Mouse (Mus musculus) forebrain, embryonic 10.5 days (tissue): ENCODE measurements around the gene Cactin. TPM values are rescaled to one million over a fixed set of nuclear protein-coding genes. Genes with fewer than 3 reads are reported as not detected.

Experiments
- DNase-seq: peaks from one replicate; pipeline ENCODE4 v3.0.0-alpha.2; 2017; ENCODE audit warnings: low spot score; ENCODE audit errors: extremely low spot score
- H3K27ac ChIP-seq: fragments of 300-500 bp; sonication (generic); 2 replicates; pipeline ENCODE4 v1.5.1; 2016; ENCODE audit warnings: mild to moderate bottlenecking
- H3K27me3 ChIP-seq: fragments of 300-500 bp; sonication (generic); 2 replicates; pipeline ENCODE4 v1.6.1; 2016; ENCODE audit warnings: mild to moderate bottlenecking; ENCODE audit not compliant: poor library complexity, severe bottlenecking
- H3K36me3 ChIP-seq: fragments of 300-500 bp; sonication (generic); replicated peaks from 2 replicates; pipeline ENCODE4 v1.6.1; 2016; ENCODE audit warnings: mild to moderate bottlenecking, moderate library complexity
- H3K4me1 ChIP-seq: fragments of 300-500 bp; sonication (generic); 2 replicates; pipeline ENCODE4 v1.6.1; 2016
- H3K4me3 ChIP-seq: fragments of 300-500 bp; sonication (generic); 2 replicates; pipeline ENCODE4 v1.5.1; 2016; ENCODE audit warnings: mild to moderate bottlenecking, moderate library complexity
- H3K9me3 ChIP-seq: fragments of 300-500 bp; sonication (generic); 2 replicates; pipeline ENCODE4 v1.6.1; 2016; ENCODE audit warnings: mild to moderate bottlenecking, moderate library complexity
- WGBS: fragments of 180-500 bp; shearing (Covaris S2); methylation state at CpG from one replicate; pipeline ENCODE4 v1.1.7; 2016; 5-methylcytosine and 5-hydroxymethylcytosine counted together
- microRNA-seq: library from miRNA; unstranded; fragments of <30 nt; microRNA quantifications from one replicate; pipeline ENCODE4, GENCODE M21; 2017
- polyA plus RNA-seq: library from polyadenylated mRNA; unstranded; fragments of >200 nt; fragmentation: Nextera tagmentation; extraction: Ambion mirVana; gene quantifications from 2 replicates; pipeline ENCODE4 v1.2.1, GENCODE M21; 2016

The Cactin gene
- polyA plus RNA-seq, 1 experiment from 2014 or later = 56.0 TPM

- Histone ChIP-seq H3K27ac (peak overlapping the region; percentile 60), H3K4me3 (0 out of 2 replicates have a peak overlapping the region, but pooled peaks have one; percentile 49), H3K4me1 (peaks cover 67% of the 10 kb centered on the region), H3K27me3 (peaks cover 35% of the 10 kb centered on the region), H3K36me3 (peaks cover 70% of the 10 kb centered on the region), H3K9me3 (no peaks in the 10 kb centered on the region)
- 86% methylated on average over 6 of the region's 6 CpGs for WGBS
- no peak for DNase-seq
Observed at GRCm38 (mm10) chr10:81366477-81367206, 45.7 kb downstream of the Cactin start.

GRCm38 (mm10) chr10:81367207-81367495, 46.2 kb downstream of the Cactin start:
- H3K27ac ChIP-seq = no peak overlapping the region
- no peak for DNase-seq
- WGBS = 90% methylated on average over 6 of the region's 6 CpGs
- H3K4me1 ChIP-seq = peaks cover 62% of the 10 kb centered on the region
- no peak overlapping the region for H3K4me3 ChIP-seq
- peaks cover 70% of the 10 kb centered on the region for H3K36me3 ChIP-seq
- peaks cover 30% of the 10 kb centered on the region for H3K27me3 ChIP-seq
- H3K9me3 ChIP-seq = no peaks in the 10 kb centered on the region

- Histone ChIP-seq H3K36me3 (peaks cover 63% of the 10 kb centered on the region), H3K27ac (no peak overlapping the region), H3K9me3 (no peaks in the 10 kb centered on the region), H3K4me3 (no peak overlapping the region), H3K4me1 (peaks cover 39% of the 10 kb centered on the region), H3K27me3 (no peaks in the 10 kb centered on the region)
- DNase-seq = no peak
- WGBS = 96% methylated on average over 10 of the region's 10 CpGs
Observed at GRCm38 (mm10) chr10:81375322-81375721, 54.4 kb downstream of the Cactin start.

Small RNA genes within 50 kb of the gene (microRNA-seq; reads per million reads assigned to microRNA genes)
- 14.1 reads per million, percentile 25 among the genes with 10 or more reads in this experiment for gene Mir3057

Other genes starting within 250 kb of the Cactin start
- gene Creb3l3, start 222.2 kb upstream of the Cactin start, polyA plus RNA-seq = 0.14 and 0.22 TPM in 2 replicates
- 186 and 206 TPM in 2 replicates for gene Map2k2, start 215.2 kb upstream of the Cactin start, polyA plus RNA-seq
- 6.8 and 7.5 TPM in 2 replicates for gene Zbtb7a, start 185.9 kb upstream of the Cactin start, polyA plus RNA-seq
- 56.2 and 58.7 TPM in 2 replicates for gene Pias4, start 153.2 kb upstream of the Cactin start, polyA plus RNA-seq
- gene Eef2, start 144.5 kb upstream of the Cactin start, polyA plus RNA-seq = 596 and 599 TPM in 2 replicates
- 41.6 and 44.9 TPM in 2 replicates for gene Dapk3, start 138.1 kb upstream of the Cactin start, polyA plus RNA-seq
- gene 4930442H23Rik, start 137.3 kb upstream of the Cactin start, polyA plus RNA-seq = not detected in 2 replicates
- not detected in 2 replicates for gene Nmrk2, start 119.1 kb upstream of the Cactin start, polyA plus RNA-seq
- 5.3 and 6.7 TPM in 2 replicates for gene Atcay, start 90.3 kb upstream of the Cactin start, polyA plus RNA-seq
- 2.4 and 2.7 TPM in 2 replicates for gene Zfr2, start 87.9 kb upstream of the Cactin start, polyA plus RNA-seq
- 3.7 and 5.0 TPM in 2 replicates for gene Matk, start 68.2 kb upstream of the Cactin start, polyA plus RNA-seq
- 217 TPM in 2 replicates for gene Mrpl54, start 54.2 kb upstream of the Cactin start, polyA plus RNA-seq
- 51.9 and 52.1 TPM in 2 replicates for gene Apba3, start 54.1 kb upstream of the Cactin start, polyA plus RNA-seq
- gene Tjp3, start 29.5 kb upstream of the Cactin start, polyA plus RNA-seq = 8.8 and 10.1 TPM in 2 replicates
- 60.6 and 62.1 TPM in 2 replicates for gene Pip5k1c, start 28.1 kb upstream of the Cactin start, polyA plus RNA-seq
- gene Tbxa2r, start 7.6 kb downstream of the Cactin start, polyA plus RNA-seq = 2.4 and 3.0 TPM in 2 replicates
- gene Gipc3, start 22.2 kb downstream of the Cactin start, polyA plus RNA-seq = not detected in 2 replicates
- 101 and 108 TPM in 2 replicates for gene Hmg20b, start 29.4 kb downstream of the Cactin start, polyA plus RNA-seq
- 6.7 and 7.5 TPM in 2 replicates for gene Mfsd12, start 36.4 kb downstream of the Cactin start, polyA plus RNA-seq
- 0.35 and 0.52 TPM in 2 replicates for gene 4930404N11Rik, start 44.7 kb downstream of the Cactin start, polyA plus RNA-seq
- 135 and 139 TPM in 2 replicates for gene Fzr1, start 57.4 kb downstream of the Cactin start, polyA plus RNA-seq
- gene Dohh, start 63.3 kb downstream of the Cactin start, polyA plus RNA-seq = 96.8 and 97.9 TPM in 2 replicates
- gene Gm48551, start 63.4 kb downstream of the Cactin start, polyA plus RNA-seq = 2.6 and 3.1 TPM in 2 replicates
- gene Gm48552, start 67.9 kb downstream of the Cactin start, polyA plus RNA-seq = 0.78 and 1.4 TPM in 2 replicates
- gene Smim24, start 71.9 kb downstream of the Cactin start, polyA plus RNA-seq = 1.6 and 1.9 TPM in 2 replicates
- 7.3 and 8.6 TPM in 2 replicates for gene Nfic, start 134.5 kb downstream of the Cactin start, polyA plus RNA-seq
- 3.1 and 5.6 TPM in 2 replicates for gene Celf5, start 161.6 kb downstream of the Cactin start, polyA plus RNA-seq
- gene Ncln, start 175.3 kb downstream of the Cactin start, polyA plus RNA-seq = 88.2 and 90.4 TPM in 2 replicates
- gene S1pr4, start 179.0 kb downstream of the Cactin start, polyA plus RNA-seq = 0.32 and 0.33 TPM in 2 replicates
- 0.84 and 1.1 TPM in 2 replicates for gene Gna15, start 203.1 kb downstream of the Cactin start, polyA plus RNA-seq
- 73.4 and 77.2 TPM in 2 replicates for gene Gna11, start 224.1 kb downstream of the Cactin start, polyA plus RNA-seq
- 276 and 283 TPM in 2 replicates for gene Aes, start 238.4 kb downstream of the Cactin start, polyA plus RNA-seq